Mouse (Mus musculus): Measurements from ENCODE around the gene Ccdc73.

GRCm38 (mm10) chr2:105007236-105007635 is 139.6 kb downstream of the Ccdc73 start:
- TF ChIP-seq POLR2A (IDR thresholded peaks at IDR 0.05; ENCODE audit: extremely low read depth, insufficient read depth, low read length) = no peak
- TF ChIP-seq CTCF (IDR thresholded peaks at IDR 0.05; ENCODE audit: extremely low read depth, insufficient read depth, low read length) = no peak

Data from cortical plate, adult 2 months (tissue).